Mouse (Mus musculus) lung, embryonic 16.5 days (tissue): ENCODE measurements at regions not wholly inside any gene's neighbourhood (a gene's known extent, or its start where the extent isn't known, plus 50 kb on each side); places are given as distances from the start of the nearest gene placed in this dataset.

Source experiments
- ATAC-seq: fragments of 200-750 bp; cut with Nextera tagmentation; 2 replicates; pipeline ENCODE4 v1.8.0; 2017; ENCODE audit warnings: low read depth, mild to moderate bottlenecking, moderate library complexity
- H3K27ac ChIP-seq: fragments of 300-500 bp; sonication (generic); 2 replicates; pipeline ENCODE4 v1.5.1; 2014; ENCODE audit warnings: mild to moderate bottlenecking, control low read depth, low read length
- H3K27me3 ChIP-seq: fragments of 300-500 bp; sonication (generic); 2 replicates; pipeline ENCODE4 v1.6.1; 2014; ENCODE audit warnings: low read depth, low read length, mixed read lengths; ENCODE audit not compliant: control insufficient read depth, insufficient read depth
- H3K36me3 ChIP-seq: fragments of 300-500 bp; sonication (generic); 2 replicates; pipeline ENCODE4 v1.6.1; 2014; ENCODE audit warnings: low read length; ENCODE audit not compliant: control insufficient read depth, insufficient read depth
- H3K4me1 ChIP-seq: fragments of 300-500 bp; sonication (generic); replicated peaks from 2 replicates; pipeline ENCODE4 v1.6.1; 2014; ENCODE audit warnings: low read length, mixed read lengths; ENCODE audit not compliant: control insufficient read depth, insufficient read depth
- H3K4me2 ChIP-seq: fragments of 300-500 bp; sonication (generic); 2 replicates; pipeline ENCODE4 v1.6.1; 2014; ENCODE audit warnings: low read depth, low read length, control low read depth
- H3K4me3 ChIP-seq: fragments of 300-500 bp; sonication (generic); 2 replicates; pipeline ENCODE4 v1.5.1; 2014; ENCODE audit warnings: mild to moderate bottlenecking, low read length, control low read depth
- H3K9ac ChIP-seq: fragments of 300-500 bp; sonication (generic); 2 replicates; pipeline ENCODE4 v1.6.1; 2014; ENCODE audit warnings: low read length, control low read depth
- H3K9me3 ChIP-seq: fragments of 300-500 bp; sonication (generic); 2 replicates; pipeline ENCODE4 v1.6.1; 2016; ENCODE audit warnings: low read length; ENCODE audit not compliant: control insufficient read depth
- WGBS: fragments of 180-500 bp; shearing (Covaris S2); extraction: QIAGEN DNeasy Blood & Tissue Kit; methylation state at CpG from one replicate; pipeline ENCODE4 v1.1.7; 2014; 5-methylcytosine and 5-hydroxymethylcytosine counted together

GRCm38 (mm10) chr4:153885836-153886235 is 71.2 kb upstream of the A430005L14Rik start:
- no peak overlapping the region for H3K4me3 ChIP-seq
- H3K9ac ChIP-seq = no peak overlapping the region
- peaks cover 2% of the 10 kb centered on the region; the same call in 1 of the 2 replicates for H3K9me3 ChIP-seq
- no peak overlapping the region for H3K27ac ChIP-seq
- no peaks in the 10 kb centered on the region for H3K27me3 ChIP-seq
- no peaks in the 10 kb centered on the region for H3K36me3 ChIP-seq
- no peak overlapping the region for H3K4me2 ChIP-seq
- ATAC-seq = no peak
- WGBS = 65% methylated on average over 6 of the region's 6 CpGs
- H3K4me1 ChIP-seq = no peaks in the 10 kb centered on the region

- Histone ChIP-seq H3K9me3 (peaks cover 2% of the 10 kb centered on the region; the same call in 1 of the 2 replicates), H3K4me1 (no peaks in the 10 kb centered on the region), H3K27me3 (no peaks in the 10 kb centered on the region), H3K27ac (no peak overlapping the region), H3K36me3 (no peaks in the 10 kb centered on the region), H3K4me3 (no peak overlapping the region), H3K4me2 (no peak overlapping the region), H3K9ac (no peak overlapping the region)
- ATAC-seq = no peak
- WGBS = 84% methylated on average over 9 of the region's 9 CpGs
These were observed 66.9 kb upstream of the A430005L14Rik start for GRCm38 (mm10) chr4:153890130-153890529.

- no peaks in the 10 kb centered on the region for H3K36me3 ChIP-seq
- H3K9me3 ChIP-seq = no peaks in the 10 kb centered on the region
- H3K4me3 ChIP-seq = no peak overlapping the region
- H3K27ac ChIP-seq = no peak overlapping the region
- H3K9ac ChIP-seq = no peak overlapping the region
- H3K27me3 ChIP-seq = no peaks in the 10 kb centered on the region
- no peak overlapping the region for H3K4me2 ChIP-seq
- ATAC-seq = no peak
- 66% methylated on average over 7 of the region's 7 CpGs for WGBS
- no peaks in the 10 kb centered on the region for H3K4me1 ChIP-seq
These were observed 57.3 kb upstream of the A430005L14Rik start for GRCm38 (mm10) chr4:153899721-153900120.

DNA sequence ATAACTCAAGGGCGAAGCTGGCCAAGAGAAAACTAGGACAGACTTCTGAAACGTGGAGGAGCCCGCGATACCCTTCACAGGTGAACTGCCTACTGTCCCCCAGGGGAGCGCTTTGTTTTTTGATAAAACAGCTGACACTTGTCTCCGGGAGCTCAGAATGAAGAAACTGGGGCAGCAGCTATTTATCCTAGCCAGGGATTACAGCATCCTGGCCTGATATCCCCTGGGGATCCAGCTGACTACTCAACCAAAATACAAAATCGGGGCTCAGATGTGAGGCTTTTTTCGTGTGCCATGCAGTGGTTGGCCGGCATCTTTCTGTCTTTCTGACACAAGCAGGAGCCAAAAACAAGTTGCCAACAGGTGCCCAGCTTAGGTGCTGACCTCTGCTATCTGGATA is 52.0 kb upstream of the A430005L14Rik start:
- no peak overlapping the region for H3K9ac ChIP-seq
- H3K27ac ChIP-seq = no peak overlapping the region
- WGBS = 78% methylated on average over 9 of the region's 9 CpGs
- no peaks in the 10 kb centered on the region for H3K27me3 ChIP-seq
- H3K4me2 ChIP-seq = no peak overlapping the region
- no peaks in the 10 kb centered on the region for H3K9me3 ChIP-seq
- no peaks in the 10 kb centered on the region for H3K4me1 ChIP-seq
- H3K4me3 ChIP-seq = no peak overlapping the region
- no peak for ATAC-seq
- no peaks in the 10 kb centered on the region for H3K36me3 ChIP-seq

DNA sequence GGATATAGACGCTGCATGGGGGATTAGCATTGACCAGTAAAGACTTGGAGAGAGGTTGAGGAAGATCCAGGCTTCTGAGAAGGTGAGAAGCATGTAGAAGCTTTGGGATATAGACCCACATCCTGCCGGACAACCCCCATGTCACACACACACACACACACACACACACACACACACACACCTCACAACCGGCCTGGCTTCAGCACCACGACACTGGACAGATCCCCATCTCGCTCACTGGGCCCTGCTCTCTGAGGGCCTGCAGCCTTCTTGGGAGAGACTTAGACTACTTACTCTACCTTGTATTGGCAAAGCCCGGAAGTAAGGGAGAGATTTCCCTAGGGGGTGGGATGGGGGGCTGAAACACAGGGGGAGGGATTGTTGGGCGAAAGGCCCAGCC is 51.5 kb upstream of the A430005L14Rik start:
- H3K9ac ChIP-seq = no peak overlapping the region

More for the DNA sequence above, 51.5 kb upstream of the A430005L14Rik start:
- no peak overlapping the region for H3K4me2 ChIP-seq
- WGBS = 33% methylated on average over 7 of the region's 7 CpGs
- H3K9me3 ChIP-seq = no peaks in the 10 kb centered on the region
- no peaks in the 10 kb centered on the region for H3K27me3 ChIP-seq
- no peaks in the 10 kb centered on the region for H3K36me3 ChIP-seq
- H3K4me1 ChIP-seq = no peaks in the 10 kb centered on the region
- no peak overlapping the region for H3K27ac ChIP-seq
- ATAC-seq = no peak
- H3K4me3 ChIP-seq = no peak overlapping the region
